Mouse (Mus musculus) G1E (cell line): ENCODE data around the gene Slain2.

ENCODE experiments used
- CTCF ChIP-seq: IDR thresholded peaks from 2 replicates; pipeline ENCODE4 v1.5.1; 2012; ENCODE audit warnings: low read depth, low read length, inconsistent platforms, mixed read lengths
- GATA1 ChIP-seq: IDR thresholded peaks from 2 replicates; pipeline ENCODE4 v1.6.1; 2012; ENCODE audit warnings: borderline replicate concordance, low read length, inconsistent platforms, mixed read lengths
- POLR2AphosphoS5 ChIP-seq: IDR thresholded peaks from 2 replicates; pipeline ENCODE4 v1.6.1; 2012; ENCODE audit warnings: low read depth, low read length, inconsistent platforms; ENCODE audit not compliant: insufficient replicate concordance
- TAL1 ChIP-seq: conservative IDR thresholded peaks from 2 replicates; pipeline ENCODE4 v1.6.1; 2012; ENCODE audit warnings: low read depth, low read length, inconsistent platforms, mixed read lengths

DNA sequence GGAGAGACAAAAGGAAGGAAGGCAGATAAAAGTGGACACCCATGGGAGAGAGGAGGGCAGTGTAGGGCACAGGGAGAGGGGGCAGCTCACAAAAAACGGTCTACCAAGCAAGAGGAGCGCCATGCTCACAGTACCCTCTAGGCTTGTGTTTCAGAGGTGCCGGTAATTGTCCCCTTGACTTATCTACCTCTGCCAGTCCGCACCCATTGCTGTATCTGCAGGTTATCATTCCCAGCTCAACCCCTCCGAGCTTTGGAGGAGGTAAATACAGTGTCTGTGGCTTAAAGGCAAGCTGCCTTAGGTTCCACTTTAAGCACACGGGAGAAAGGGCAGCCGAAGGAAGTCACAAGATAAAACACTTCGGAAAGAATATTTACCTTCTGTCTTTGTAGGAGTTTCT lies 14.8 kb upstream of the Slain2 start:
- TF ChIP-seq TAL1 (no peak), CTCF (no peak), POLR2AphosphoS5 (no peak), GATA1 (no peak)
